Mouse (Mus musculus) limb, embryonic 13.5 days (tissue): ENCODE data around the gene Sh3d19. TPM values are rescaled to one million over a fixed set of nuclear protein-coding genes. Genes with fewer than 3 reads are reported as not detected.

Experiments used
- ATAC-seq: fragments of 200-750 bp; cut with Nextera tagmentation; 2 replicates; pipeline ENCODE4 v1.8.0; 2017; ENCODE audit warnings: low read depth, moderate number of reproducible peaks, moderate TSS enrichment; ENCODE audit not compliant: low FRiP score
- H3K27ac ChIP-seq: fragments of 300-500 bp; sonication (generic); 2 replicates; pipeline ENCODE4 v1.5.1; 2015; ENCODE audit warnings: inconsistent platforms, mild to moderate bottlenecking, moderate library complexity
- H3K27me3 ChIP-seq: fragments of 300-500 bp; sonication (generic); 2 replicates; pipeline ENCODE4 v1.6.1; 2015; ENCODE audit warnings: mild to moderate bottlenecking, inconsistent platforms
- H3K36me3 ChIP-seq: fragments of 300-500 bp; sonication (generic); 2 replicates; pipeline ENCODE4 v1.6.1; 2015; ENCODE audit warnings: inconsistent platforms, mild to moderate bottlenecking, moderate library complexity
- H3K4me1 ChIP-seq: fragments of 300-500 bp; sonication (generic); 2 replicates; pipeline ENCODE4 v1.6.1; 2015; ENCODE audit warnings: inconsistent platforms
- H3K4me2 ChIP-seq: fragments of 300-500 bp; sonication (generic); replicated peaks from 2 replicates; pipeline ENCODE4 v1.6.1; 2015; ENCODE audit warnings: inconsistent platforms, mild to moderate bottlenecking, moderate library complexity
- H3K4me3 ChIP-seq: fragments of 300-500 bp; sonication (generic); 2 replicates; pipeline ENCODE4 v1.5.1; 2015; ENCODE audit warnings: moderate library complexity, mild to moderate bottlenecking, inconsistent platforms
- H3K9ac ChIP-seq: fragments of 300-500 bp; sonication (generic); 2 replicates; pipeline ENCODE4 v1.6.1; 2015; ENCODE audit warnings: mild to moderate bottlenecking, inconsistent platforms
- H3K9me3 ChIP-seq: fragments of 300-500 bp; sonication (generic); 2 replicates; pipeline ENCODE4 v1.6.1; 2016; ENCODE audit warnings: inconsistent platforms
- WGBS: fragments of 180-500 bp; shearing (Covaris S2); methylation state at CpG from one replicate; pipeline ENCODE4 v1.1.7; 2015; 5-methylcytosine and 5-hydroxymethylcytosine counted together
- polyA plus RNA-seq: library from polyadenylated mRNA; unstranded; fragments of >200 nt; fragmentation: Nextera tagmentation; extraction: Ambion mirVana; gene quantifications from 2 replicates; pipeline ENCODE4 v1.2.1, GENCODE M21; 2015

Sh3d19 gene
- polyA plus RNA-seq, 1 experiment from 2014 or later, result 18.6 TPM

- Histone ChIP-seq H3K27ac (peak overlapping the region; percentile 63; the same call in 1 of the 2 replicates), H3K27me3 (no peaks in the 10 kb centered on the region), H3K4me2 (0 out of 2 replicates have a peak overlapping the region, but pooled peaks have one; percentile 16), H3K4me3 (no peak overlapping the region), H3K9me3 (no peaks in the 10 kb centered on the region), H3K9ac (no peak overlapping the region), H3K4me1 (peaks cover 26% of the 10 kb centered on the region), H3K36me3 (peaks cover 12% of the 10 kb centered on the region)
- WGBS, result 25% methylated on average over 3 of the region's 3 CpGs
- ATAC-seq, result peak; percentile 57; the same call in 1 of the 2 replicates
These were observed 67.7 kb downstream of the Sh3d19 start for GRCm38 (mm10) chr3:86038648-86039047.

GRCm38 (mm10) chr3:86040286-86041201, 69.6 kb downstream of the Sh3d19 start:
- Histone ChIP-seq H3K4me1 (peaks cover 23% of the 10 kb centered on the region), H3K27me3 (no peaks in the 10 kb centered on the region), H3K9me3 (no peaks in the 10 kb centered on the region), H3K27ac (peak overlapping the region; percentile 55), H3K9ac (no peak overlapping the region), H3K4me3 (no peak overlapping the region), H3K4me2 (peak overlapping the region; percentile 27), H3K36me3 (peaks cover 12% of the 10 kb centered on the region)
- WGBS, result 54% methylated on average over 14 of the region's 14 CpGs
- peak; percentile 67; the same call in 1 of the 2 replicates for ATAC-seq

- 92% methylated on average over 9 of the region's 9 CpGs for WGBS
- H3K27ac ChIP-seq, result no peak overlapping the region
These were observed 76.9 kb downstream of the Sh3d19 start for GRCm38 (mm10) chr3:86047686-86048408.

GRCm38 (mm10) chr3:86049041-86049440, 78.1 kb downstream of the Sh3d19 start:
- 83% methylated on average over 2 of the region's 2 CpGs for WGBS
- peaks cover 8% of the 10 kb centered on the region; the same call in 1 of the 2 replicates for H3K9me3 ChIP-seq
- H3K9ac ChIP-seq, result no peak overlapping the region
- no peak overlapping the region for H3K27ac ChIP-seq
- no peak overlapping the region for H3K4me2 ChIP-seq
- H3K4me3 ChIP-seq, result no peak overlapping the region
- peaks cover 24% of the 10 kb centered on the region for H3K36me3 ChIP-seq
- no peak for ATAC-seq
- no peaks in the 10 kb centered on the region for H3K27me3 ChIP-seq
- peaks cover 17% of the 10 kb centered on the region for H3K4me1 ChIP-seq

More at GRCm38 (mm10) chr3:86047686-86048408, 76.9 kb downstream of the Sh3d19 start:
- peaks cover 5% of the 10 kb centered on the region for H3K4me1 ChIP-seq
- H3K9me3 ChIP-seq, result peaks cover 8% of the 10 kb centered on the region; the same call in 1 of the 2 replicates
- ATAC-seq, result no peak
- no peak overlapping the region for H3K4me3 ChIP-seq
- no peak overlapping the region for H3K9ac ChIP-seq
- H3K36me3 ChIP-seq, result peaks cover 28% of the 10 kb centered on the region
- H3K27me3 ChIP-seq, result no peaks in the 10 kb centered on the region
- no peak overlapping the region for H3K4me2 ChIP-seq

- Histone ChIP-seq H3K4me1 (peaks cover 34% of the 10 kb centered on the region), H3K27me3 (no peaks in the 10 kb centered on the region), H3K9ac (no peak overlapping the region), H3K27ac (no peak overlapping the region), H3K4me2 (no peak overlapping the region), H3K4me3 (no peak overlapping the region), H3K36me3 (no peaks in the 10 kb centered on the region), H3K9me3 (no peaks in the 10 kb centered on the region)
- 50% methylated on average over 4 of the region's 4 CpGs for WGBS
- ATAC-seq, result no peak
These were observed 85.8 kb downstream of the Sh3d19 start for GRCm38 (mm10) chr3:86056678-86057077.

- Histone ChIP-seq H3K27me3 (no peaks in the 10 kb centered on the region), H3K27ac (no peak overlapping the region), H3K36me3 (no peaks in the 10 kb centered on the region), H3K9ac (no peak overlapping the region), H3K9me3 (no peaks in the 10 kb centered on the region), H3K4me1 (peaks cover 32% of the 10 kb centered on the region), H3K4me2 (no peak overlapping the region), H3K4me3 (no peak overlapping the region)
- WGBS, result 76% methylated on average over 6 of the region's 6 CpGs
- no peak for ATAC-seq
These were observed 86.7 kb downstream of the Sh3d19 start for GRCm38 (mm10) chr3:86057436-86058095.

GRCm38 (mm10) chr3:86069646-86070250, 98.8 kb downstream of the Sh3d19 start:
- Histone ChIP-seq H3K9ac (no peak overlapping the region), H3K27me3 (no peaks in the 10 kb centered on the region), H3K36me3 (no peaks in the 10 kb centered on the region), H3K4me2 (no peak overlapping the region), H3K27ac (no peak overlapping the region), H3K4me1 (no peaks in the 10 kb centered on the region), H3K9me3 (no peaks in the 10 kb centered on the region), H3K4me3 (no peak overlapping the region)
- 92% methylated on average over 11 of the region's 11 CpGs for whole genome bisulfite sequencing
- ATAC-seq, result no peak

GRCm38 (mm10) chr3:86070799-86071198, 99.9 kb downstream of the Sh3d19 start:
- no peaks in the 10 kb centered on the region for H3K9me3 ChIP-seq
- ATAC-seq, result no peak
- H3K27me3 ChIP-seq, result no peaks in the 10 kb centered on the region
- WGBS, result 91% methylated on average over 7 of the region's 7 CpGs
- no peaks in the 10 kb centered on the region for H3K4me1 ChIP-seq
- H3K4me2 ChIP-seq, result no peak overlapping the region
- H3K4me3 ChIP-seq, result no peak overlapping the region
- no peaks in the 10 kb centered on the region for H3K36me3 ChIP-seq
- H3K9ac ChIP-seq, result no peak overlapping the region
- H3K27ac ChIP-seq, result no peak overlapping the region

GRCm38 (mm10) chr3:86072066-86072465, 101.2 kb downstream of the Sh3d19 start:
- WGBS, result 79% methylated on average over 3 of the region's 3 CpGs
- Histone ChIP-seq H3K4me3 (no peak overlapping the region), H3K27me3 (no peaks in the 10 kb centered on the region), H3K9me3 (no peaks in the 10 kb centered on the region), H3K36me3 (no peaks in the 10 kb centered on the region), H3K4me1 (no peaks in the 10 kb centered on the region), H3K27ac (no peak overlapping the region), H3K4me2 (no peak overlapping the region), H3K9ac (no peak overlapping the region)
- ATAC-seq, result no peak

- 70% methylated on average over 5 of the region's 5 CpGs for WGBS
- no peak overlapping the region for H3K27ac ChIP-seq
- no peak overlapping the region for H3K9ac ChIP-seq
- no peaks in the 10 kb centered on the region for H3K4me1 ChIP-seq
- no peak overlapping the region for H3K4me2 ChIP-seq
- no peak overlapping the region for H3K4me3 ChIP-seq
- no peaks in the 10 kb centered on the region for H3K9me3 ChIP-seq
- ATAC-seq, result no peak
- H3K27me3 ChIP-seq, result no peaks in the 10 kb centered on the region
- H3K36me3 ChIP-seq, result no peaks in the 10 kb centered on the region
These were observed 102.0 kb downstream of the Sh3d19 start for GRCm38 (mm10) chr3:86072889-86073288.

- H3K27me3 ChIP-seq, result no peaks in the 10 kb centered on the region
- 93% methylated on average over 5 of the region's 5 CpGs for WGBS
- H3K4me1 ChIP-seq, result no peaks in the 10 kb centered on the region
- no peak overlapping the region for H3K4me2 ChIP-seq
- no peaks in the 10 kb centered on the region for H3K9me3 ChIP-seq
- ATAC-seq, result no peak
- no peak overlapping the region for H3K4me3 ChIP-seq
- no peak overlapping the region for H3K27ac ChIP-seq
- H3K9ac ChIP-seq, result no peak overlapping the region
- no peaks in the 10 kb centered on the region; the same call in 1 of the 2 replicates for H3K36me3 ChIP-seq
These were observed 104.7 kb downstream of the Sh3d19 start for GRCm38 (mm10) chr3:86075593-86075992.
